Mouse (Mus musculus): ENCODE results near the gene Gm15319.
"Not testable (repeated sequence)": the region's sequence is repeated elsewhere in the genome, so short reads cannot be mapped to it uniquely, and the experiment has no call there.

The Gm15319 gene

GRCm38 (mm10) chr8:20363110-20363509 is at the start of gene Gm15319:
TSS of gene Gm15319 (minus strand) at chr8:20363210.
- DNase-seq (ENCODE audit: low read depth) = not testable (repeated sequence)

- not testable (repeated sequence) for DNase-seq (ENCODE audit: low read depth)
These were observed 47.3 kb upstream of the Gm15319 start for GRCm38 (mm10) chr8:20410355-20410754.

GRCm38 (mm10) chr8:20408441-20409030 is 45.5 kb upstream of the Gm15319 start:
- not testable (repeated sequence) for DNase-seq (ENCODE audit: low read depth)

GRCm38 (mm10) chr8:20389363-20389739 is 26.3 kb upstream of the Gm15319 start:
- not testable (repeated sequence) for DNase-seq (ENCODE audit: low read depth)

GRCm38 (mm10) chr8:20388706-20389362 is 25.8 kb upstream of the Gm15319 start:
- not testable (repeated sequence) for DNase-seq (ENCODE audit: low read depth)

GRCm38 (mm10) chr8:20387121-20387794 is 24.2 kb upstream of the Gm15319 start:
- DNase-seq (ENCODE audit: low read depth) = not testable (repeated sequence)

- not testable (repeated sequence) for DNase-seq (ENCODE audit: low read depth)
These were observed 22.0 kb upstream of the Gm15319 start for GRCm38 (mm10) chr8:20384990-20385389.

GRCm38 (mm10) chr8:20384131-20384530 is 21.1 kb upstream of the Gm15319 start:
- not testable (repeated sequence) for DNase-seq (ENCODE audit: low read depth)

- DNase-seq (ENCODE audit: low read depth) = not testable (repeated sequence)
These were observed 19.1 kb upstream of the Gm15319 start for GRCm38 (mm10) chr8:20382146-20382545.

- DNase-seq (ENCODE audit: low read depth) = not testable (repeated sequence)
These were observed 18.6 kb upstream of the Gm15319 start for GRCm38 (mm10) chr8:20381637-20382036.

GRCm38 (mm10) chr8:20381239-20381620 is 18.2 kb upstream of the Gm15319 start:
- not testable (repeated sequence) for DNase-seq (ENCODE audit: low read depth)

GRCm38 (mm10) chr8:20380590-20381238 is 17.7 kb upstream of the Gm15319 start:
- not testable (repeated sequence) for DNase-seq (ENCODE audit: low read depth)

GRCm38 (mm10) chr8:20379650-20380436 is 16.8 kb upstream of the Gm15319 start:
- DNase-seq (ENCODE audit: low read depth) = not testable (repeated sequence)

- DNase-seq (ENCODE audit: low read depth) = not testable (repeated sequence)
These were observed 16.0 kb upstream of the Gm15319 start for GRCm38 (mm10) chr8:20378786-20379649.

- not testable (repeated sequence) for DNase-seq (ENCODE audit: low read depth)
These were observed 15.3 kb upstream of the Gm15319 start for GRCm38 (mm10) chr8:20378353-20378752.

GRCm38 (mm10) chr8:20375698-20376097 is 12.7 kb upstream of the Gm15319 start:
- DNase-seq (ENCODE audit: low read depth) = not testable (repeated sequence)

GRCm38 (mm10) chr8:20356386-20356785 is 6.6 kb downstream of the Gm15319 start:
- DNase-seq (ENCODE audit: low read depth) = not testable (repeated sequence)

- DNase-seq (ENCODE audit: low read depth) = not testable (repeated sequence)
These were observed 9.4 kb downstream of the Gm15319 start for GRCm38 (mm10) chr8:20353579-20353978.

- not testable (repeated sequence) for DNase-seq (ENCODE audit: low read depth)
These were observed 60.3 kb downstream of the Gm15319 start for GRCm38 (mm10) chr8:20302759-20303158.

GRCm38 (mm10) chr8:20300042-20300441 is 63.0 kb downstream of the Gm15319 start:
- not testable (repeated sequence) for DNase-seq (ENCODE audit: low read depth)
